Mouse (Mus musculus) adrenal gland (tissue): ENCODE results near the gene Rdh1.
"Not testable (repeated sequence)": the region's sequence is repeated elsewhere in the genome, so short reads cannot be mapped to it uniquely, and the experiment has no call there.

Experiments
- intact Hi-C: fragments of 180-260 bp; cut with DNase I; formaldehyde crosslinking; loops from one replicate; pipeline ENCODE4 v1.15.1; 2025

The Rdh1 gene

DNA sequence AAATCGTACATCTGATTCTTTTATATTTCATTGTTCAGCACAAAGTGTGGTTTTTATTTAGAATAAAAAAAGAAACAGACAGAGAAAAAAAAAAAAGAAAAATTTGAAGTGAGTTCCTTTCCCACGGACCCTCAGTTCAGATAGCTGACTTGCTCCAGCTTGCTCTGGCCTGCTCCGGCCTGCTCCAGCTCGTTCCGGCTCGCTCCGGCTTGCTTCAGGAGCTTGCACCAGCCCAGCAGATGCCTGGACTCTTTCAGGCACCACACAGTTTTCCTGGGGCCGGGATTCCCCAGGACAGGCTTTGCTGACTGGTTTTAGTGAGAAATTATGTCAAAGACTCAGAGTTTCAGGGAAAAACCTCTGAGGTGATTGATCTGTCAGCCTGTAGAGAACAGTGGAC is 12.3 kb upstream of the Rdh1 start:
- intact Hi-C loops = no loop called here

- intact Hi-C loops = no loop called here
These were observed 10.5 kb upstream of the Rdh1 start for GRCm38 (mm10) chr10:127748847-127749612.

DNA sequence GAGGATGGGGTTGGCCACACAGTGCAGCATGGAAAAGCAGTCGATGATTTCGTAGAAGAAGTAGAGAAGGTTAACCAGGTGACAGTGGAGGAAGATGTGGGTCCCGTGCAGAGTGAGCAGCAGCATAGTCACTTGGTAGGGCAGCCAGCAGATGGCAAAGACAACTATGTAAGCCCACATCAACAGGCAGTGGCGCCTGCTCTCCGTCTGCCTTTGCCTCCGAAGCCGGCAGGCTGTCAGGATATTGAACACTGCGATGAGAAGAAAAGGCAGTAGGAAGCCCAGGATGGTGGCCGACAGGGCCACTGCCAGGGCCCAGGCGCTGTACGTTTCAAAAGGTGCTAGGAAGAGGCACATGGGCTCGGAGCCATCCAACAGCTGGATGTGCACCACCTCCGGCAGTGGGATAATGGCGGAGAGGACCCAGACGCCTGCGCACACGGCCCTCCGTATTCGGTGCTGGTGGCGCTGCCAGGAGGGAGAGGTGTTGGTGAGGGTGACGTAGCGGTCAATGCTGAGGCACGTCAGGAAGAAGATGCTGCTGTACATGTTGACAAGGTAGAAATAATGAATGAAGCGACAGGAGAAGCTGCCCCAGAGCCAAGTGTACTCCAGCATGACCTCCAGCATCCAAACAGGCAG is 9.3 kb upstream of the Rdh1 start:
- intact Hi-C loops = no loop called here

GRCm38 (mm10) chr10:127751548-127751947 is 8.0 kb upstream of the Rdh1 start, which contains the start of gene Gpr182:
Gene Gpr182, minus strand, starts transcription at chr10:127751732.
- intact Hi-C loops = no loop called here

GRCm38 (mm10) chr10:127754566-127755166 is 4.9 kb upstream of the Rdh1 start:
- intact Hi-C loops = no loop called here

DNA sequence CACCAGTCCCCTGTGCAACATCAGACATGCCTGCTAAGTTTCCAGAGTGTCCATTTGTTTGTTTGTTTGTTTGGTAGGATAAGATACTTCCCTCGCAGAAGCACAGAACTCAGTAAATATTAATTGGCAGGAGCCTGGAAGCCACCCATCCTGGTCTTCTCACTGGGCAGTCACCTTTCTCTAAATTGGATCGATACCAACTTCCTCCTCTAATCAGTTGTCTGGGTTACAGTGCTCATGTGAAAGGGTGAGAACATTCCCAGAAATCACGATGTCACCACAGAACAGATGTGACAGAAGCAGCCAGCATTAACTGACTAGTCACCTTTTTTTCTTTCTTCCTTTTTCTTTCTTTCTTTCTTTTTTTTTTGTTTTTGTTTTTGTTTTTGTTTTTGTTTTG is 4.3 kb upstream of the Rdh1 start:
- intact Hi-C loops = no loop called here

DNA sequence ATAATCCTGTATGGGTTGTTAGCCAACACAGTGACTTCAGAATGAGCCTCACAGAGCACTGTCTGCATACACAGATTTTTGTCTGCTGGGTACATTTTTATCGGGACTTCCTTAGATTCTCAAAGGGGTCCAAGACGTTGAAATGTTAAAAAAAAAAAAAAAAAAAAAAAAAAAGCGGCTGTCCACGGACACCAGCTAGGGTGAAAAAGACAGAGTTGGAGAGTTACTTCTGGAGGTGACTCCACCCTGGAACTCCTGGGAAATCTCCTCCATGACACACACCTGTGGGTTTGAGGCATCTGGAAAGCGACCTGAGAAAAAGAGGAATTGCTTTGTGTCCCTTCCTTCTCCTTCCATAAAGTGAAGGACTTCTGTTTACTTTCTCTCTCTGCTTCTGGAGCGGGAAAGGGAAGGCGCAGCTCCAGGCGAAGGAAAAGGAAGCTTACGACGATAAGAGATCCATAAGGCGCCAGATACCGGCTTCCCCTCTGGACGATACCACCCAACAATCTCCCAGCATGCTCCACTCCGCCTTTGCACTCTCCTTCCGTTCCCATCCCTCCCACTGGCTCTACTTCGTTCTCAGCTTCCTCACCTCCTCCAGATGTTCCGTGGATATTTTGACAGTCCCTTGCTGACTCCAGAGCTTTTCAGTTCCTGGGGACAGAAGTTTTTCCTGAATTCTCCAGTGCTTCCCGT is 3.6 kb upstream of the Rdh1 start:
- intact Hi-C loops = no loop called here

DNA sequence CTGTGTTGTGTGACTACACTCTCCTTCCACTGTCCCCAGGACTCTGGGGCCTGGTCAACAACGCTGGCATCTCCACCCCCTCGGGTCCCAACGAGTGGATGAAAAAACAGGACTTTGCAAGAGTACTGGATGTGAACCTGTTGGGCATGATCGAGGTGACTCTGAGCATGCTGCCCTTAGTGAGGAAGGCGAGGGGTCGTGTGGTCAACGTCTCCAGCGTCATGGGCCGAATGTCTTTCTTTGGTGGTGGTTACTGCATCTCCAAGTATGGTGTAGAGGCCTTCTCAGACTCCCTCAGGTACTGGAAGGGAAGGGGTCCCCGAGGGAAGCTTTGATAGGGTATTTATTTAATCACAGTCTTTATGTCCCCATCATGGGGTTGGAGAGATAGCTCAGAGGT is 3.4 kb downstream of the Rdh1 start:
- intact Hi-C loops = not testable (repeated sequence)

DNA sequence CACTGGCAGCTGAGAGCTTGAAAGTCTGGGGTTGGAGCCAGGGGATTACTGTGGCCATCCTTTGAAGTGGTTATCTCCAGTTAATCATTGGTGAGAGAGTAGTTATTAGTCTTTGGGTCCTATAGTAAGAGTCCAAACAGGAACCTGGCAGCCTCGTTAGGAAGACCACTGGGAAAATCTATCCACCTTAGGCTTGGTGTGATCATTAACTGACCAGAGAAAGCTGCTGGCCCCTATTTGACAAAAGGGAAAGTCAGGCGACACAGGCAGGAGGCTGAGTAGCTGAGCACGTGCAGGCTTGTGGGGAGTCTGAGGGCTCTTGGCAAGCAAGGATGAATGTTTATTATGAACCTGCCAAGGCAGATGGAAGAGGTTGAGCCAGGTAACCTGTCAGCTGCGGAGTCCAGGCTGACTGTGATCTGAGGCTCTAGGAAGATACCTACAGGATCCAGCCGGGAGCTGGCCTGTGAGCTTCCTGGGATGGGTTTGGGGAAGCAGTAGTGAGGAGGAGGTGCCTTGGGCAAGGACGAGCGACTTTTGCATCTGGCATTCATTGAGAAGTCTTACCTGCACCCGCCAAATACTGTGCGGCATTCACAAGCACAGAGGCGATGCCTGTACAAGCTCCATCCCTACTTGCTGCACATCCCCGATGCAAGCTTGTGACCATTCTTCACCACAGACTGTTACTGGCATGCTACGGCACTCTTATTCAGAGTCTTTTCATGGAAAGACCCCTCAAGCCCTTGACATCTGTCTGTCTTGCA is 4.6 kb downstream of the Rdh1 start:
- intact Hi-C loops = no loop called here

DNA sequence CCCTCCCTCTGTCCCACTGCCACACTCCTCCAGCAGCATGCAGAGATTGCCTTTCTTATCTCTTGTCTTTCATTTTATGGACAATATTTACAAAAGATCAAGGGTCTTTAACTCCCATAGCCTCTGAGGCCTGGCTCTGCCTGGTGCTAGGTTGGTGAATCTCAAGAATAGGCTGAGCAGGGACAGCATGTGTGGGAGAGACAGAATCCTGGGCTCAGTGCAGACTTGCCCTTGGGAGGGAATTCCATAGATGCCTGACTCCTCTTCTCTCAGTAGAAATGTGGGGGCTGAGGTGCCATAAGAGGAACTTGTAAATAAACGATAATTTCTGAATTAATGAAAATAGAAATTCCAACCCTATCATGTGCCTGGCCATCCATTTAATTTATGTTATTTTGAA is 7.0 kb downstream of the Rdh1 start:
- intact Hi-C loops = no loop called here

DNA sequence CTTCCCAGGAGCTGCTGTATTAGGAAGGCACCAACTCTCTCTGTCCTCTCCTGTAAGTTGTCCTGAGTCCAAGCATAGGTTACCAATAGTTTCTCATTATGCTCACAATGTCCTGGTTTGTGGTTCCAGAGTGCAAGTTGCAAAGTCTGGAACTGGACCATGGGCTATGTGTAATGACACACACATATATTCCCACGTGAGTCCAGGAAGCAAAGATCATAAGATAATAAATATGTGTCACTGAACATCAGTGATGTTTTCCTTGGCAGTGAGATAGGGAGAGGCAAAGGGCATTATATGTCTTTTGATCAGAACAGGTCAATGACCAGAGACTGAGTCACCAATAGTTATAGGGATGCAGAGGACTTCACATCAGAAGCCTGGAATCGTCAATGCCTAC is 16.5 kb downstream of the Rdh1 start, which contains the start of gene Rdh9:
Rdh9 (plus strand) TSS at position 376 of the 400 bp plus-strand sequence.
- intact Hi-C loops = no loop called here

- intact Hi-C loops = not testable (repeated sequence)
These were observed 22.8 kb downstream of the Rdh1 start for GRCm38 (mm10) chr10:127782321-127782720.

DNA sequence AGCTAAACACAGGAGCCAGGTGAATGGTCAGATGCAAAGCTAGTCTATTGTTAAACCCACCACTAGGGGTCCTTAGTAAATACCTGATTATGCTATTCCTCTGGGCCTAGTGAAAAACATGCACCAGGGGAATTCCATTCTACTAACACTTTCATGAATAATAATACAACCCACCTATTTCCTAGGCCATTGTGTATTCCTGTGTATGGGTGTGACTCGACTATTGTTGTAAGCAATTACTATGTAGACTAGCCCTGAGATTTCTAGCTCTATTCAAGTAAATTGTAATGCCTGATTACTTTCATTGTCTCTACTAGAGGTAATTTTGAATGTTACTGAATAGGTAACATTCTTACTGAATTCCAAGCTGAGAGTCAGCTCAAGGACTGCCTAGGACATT is 25.9 kb downstream of the Rdh1 start:
- intact Hi-C loops = not testable (repeated sequence)

- intact Hi-C loops = no loop called here
These were observed 39.8 kb downstream of the Rdh1 start for GRCm38 (mm10) chr10:127799295-127799694.

- intact Hi-C loops = no loop called here
These were observed 41.4 kb downstream of the Rdh1 start, which contains the start of gene Rdh16 for GRCm38 (mm10) chr10:127800891-127801290. Gene Rdh16, plus strand, starts transcription at chr10:127801152.

- intact Hi-C loops = no loop called here
These were observed 42.1 kb downstream of the Rdh1 start for GRCm38 (mm10) chr10:127801612-127802011.

DNA sequence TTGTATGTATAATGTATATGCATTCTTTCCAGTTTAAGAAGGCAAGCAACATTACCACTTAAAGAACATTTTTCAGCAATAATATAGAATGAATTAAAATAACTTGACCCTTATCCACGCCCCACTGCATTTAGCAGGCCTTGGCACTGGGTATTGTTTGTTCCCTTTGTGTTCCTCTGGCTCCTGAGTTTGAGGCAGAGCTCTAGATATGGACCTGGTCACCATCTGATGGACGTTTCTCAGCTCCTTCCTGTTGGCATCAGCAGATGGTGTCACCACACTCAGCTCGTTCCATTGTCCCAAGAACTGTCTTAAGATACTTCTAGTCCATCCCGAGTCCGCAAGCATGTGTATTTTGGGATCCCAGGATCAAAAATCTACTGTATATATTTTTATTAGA is 42.7 kb downstream of the Rdh1 start:
- intact Hi-C loops = no loop called here

DNA sequence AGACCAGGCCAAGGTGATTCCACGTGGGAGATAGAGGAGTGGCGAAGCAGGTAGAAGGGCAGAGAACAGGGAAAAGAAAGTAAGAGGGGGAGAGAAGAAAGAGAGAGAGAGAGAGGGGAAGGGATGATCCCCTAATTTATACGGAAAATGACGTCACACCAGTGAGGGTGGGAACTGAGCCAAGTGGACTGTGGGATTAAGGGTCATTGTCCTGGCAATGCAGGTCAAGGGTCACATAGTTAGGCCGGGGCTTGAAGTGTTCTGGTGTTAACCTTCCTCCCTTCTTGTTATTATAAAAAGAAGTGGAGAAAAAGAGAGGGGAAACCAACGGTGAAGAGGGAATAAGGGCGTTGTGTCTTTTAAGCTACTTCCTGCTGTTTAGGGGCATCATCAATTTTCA is 44.9 kb downstream of the Rdh1 start:
- intact Hi-C loops = no loop called here

DNA sequence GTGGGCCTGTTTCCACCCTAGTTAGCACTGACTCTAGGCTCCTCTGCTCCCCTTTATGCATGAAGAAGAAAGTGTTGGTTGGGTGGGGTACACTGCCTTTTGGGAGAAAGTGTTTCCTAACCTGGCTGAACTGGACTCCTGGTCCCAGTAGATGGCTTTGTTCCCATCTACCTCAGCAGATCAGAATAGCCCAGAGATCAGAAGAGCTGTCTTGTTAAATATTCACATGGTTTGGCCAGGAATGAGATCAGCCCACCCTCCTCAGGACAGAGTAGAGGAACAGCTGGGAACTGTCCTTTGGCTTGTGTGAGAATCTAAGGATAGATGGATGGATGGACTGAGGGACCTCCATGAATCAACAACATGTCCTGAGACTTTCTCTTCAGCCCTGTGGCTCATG is 56.4 kb downstream of the Rdh1 start:
- intact Hi-C loops = no loop called here

GRCm38 (mm10) chr10:127817268-127817910 is 57.9 kb downstream of the Rdh1 start:
- intact Hi-C loops = not testable (repeated sequence)
